Mouse (Mus musculus): ENCODE data around the gene Olfr629. TPM values are rescaled to one million over a fixed set of nuclear protein-coding genes. Genes with fewer than 3 reads are reported as not detected.

Olfr629 gene
- total and polyA plus RNA-seq, 3 experiments, result not detected

Other genes starting within 250 kb of the Olfr629 start
Only the 20 nearest of the 33 such genes appear.
- not detected in 2 replicates for gene Olfr618, start 154.8 kb downstream of the Olfr629 start, total RNA-seq (2012; rRNA removed)
- gene Olfr618, start 154.8 kb downstream of the Olfr629 start, total RNA-seq (2014; rRNA removed), result not detected in 2 replicates
- not detected in 2 replicates for gene Olfr618, start 154.8 kb downstream of the Olfr629 start, polyA plus RNA-seq (2012; ENCODE audit: insufficient read length, low read depth)
- not detected in 2 replicates for gene Olfr619, start 144.4 kb downstream of the Olfr629 start, total RNA-seq (2012; rRNA removed)
- not detected in 2 replicates for gene Olfr619, start 144.4 kb downstream of the Olfr629 start, total RNA-seq (2014; rRNA removed)
- gene Olfr619, start 144.4 kb downstream of the Olfr629 start, polyA plus RNA-seq (2012; ENCODE audit: insufficient read length, low read depth), result not detected in 2 replicates
- not detected in 2 replicates for gene Olfr620, start 132.4 kb downstream of the Olfr629 start, total RNA-seq (2012; rRNA removed)
- gene Olfr620, start 132.4 kb downstream of the Olfr629 start, total RNA-seq (2014; rRNA removed), result not detected in 2 replicates
- gene Olfr620, start 132.4 kb downstream of the Olfr629 start, polyA plus RNA-seq (2012; ENCODE audit: insufficient read length, low read depth), result not detected in 2 replicates
- not detected in 2 replicates for gene Olfr622, start 102.2 kb downstream of the Olfr629 start, total RNA-seq (2012; rRNA removed)
- gene Olfr622, start 102.2 kb downstream of the Olfr629 start, total RNA-seq (2014; rRNA removed), result not detected in 2 replicates
- not detected in 2 replicates for gene Olfr622, start 102.2 kb downstream of the Olfr629 start, polyA plus RNA-seq (2012; ENCODE audit: insufficient read length, low read depth)
- not detected in 2 replicates for gene Olfr623, start 81.2 kb downstream of the Olfr629 start, total RNA-seq (2012; rRNA removed)
- not detected in 2 replicates for gene Olfr623, start 81.2 kb downstream of the Olfr629 start, total RNA-seq (2014; rRNA removed)
- not detected in 2 replicates for gene Olfr623, start 81.2 kb downstream of the Olfr629 start, polyA plus RNA-seq (2012; ENCODE audit: insufficient read length, low read depth)
- gene Olfr624, start 73.8 kb downstream of the Olfr629 start, total RNA-seq (2012; rRNA removed), result not detected in 2 replicates
- gene Olfr624, start 73.8 kb downstream of the Olfr629 start, total RNA-seq (2014; rRNA removed), result not detected in 2 replicates
- not detected in 2 replicates for gene Olfr624, start 73.8 kb downstream of the Olfr629 start, polyA plus RNA-seq (2012; ENCODE audit: insufficient read length, low read depth)
- not detected in 2 replicates for gene Olfr625-ps1, start 62.2 kb downstream of the Olfr629 start, total RNA-seq (2012; rRNA removed)
- gene Olfr625-ps1, start 62.2 kb downstream of the Olfr629 start, total RNA-seq (2014; rRNA removed), result not detected in 2 replicates
- gene Olfr625-ps1, start 62.2 kb downstream of the Olfr629 start, polyA plus RNA-seq (2012; ENCODE audit: insufficient read length, low read depth), result not detected in 2 replicates
- gene Olfr243, start 30.3 kb downstream of the Olfr629 start, total RNA-seq (2012; rRNA removed), result not detected in 2 replicates
- not detected in 2 replicates for gene Olfr243, start 30.3 kb downstream of the Olfr629 start, total RNA-seq (2014; rRNA removed)
- 0.05 TPM in 1 of 2 replicates, not detected in the other for gene Olfr243, start 30.3 kb downstream of the Olfr629 start, polyA plus RNA-seq (2012; ENCODE audit: insufficient read length, low read depth)
- not detected in 2 replicates for gene Olfr628, start 14.6 kb downstream of the Olfr629 start, total RNA-seq (2012; rRNA removed)
- gene Olfr628, start 14.6 kb downstream of the Olfr629 start, total RNA-seq (2014; rRNA removed), result not detected in 2 replicates
- gene Olfr628, start 14.6 kb downstream of the Olfr629 start, polyA plus RNA-seq (2012; ENCODE audit: insufficient read length, low read depth), result not detected in 2 replicates
- gene Olfr630, start 12.4 kb upstream of the Olfr629 start, total RNA-seq (2012; rRNA removed), result not detected in 2 replicates
- not detected in 2 replicates for gene Olfr630, start 12.4 kb upstream of the Olfr629 start, total RNA-seq (2014; rRNA removed)
- gene Olfr630, start 12.4 kb upstream of the Olfr629 start, polyA plus RNA-seq (2012; ENCODE audit: insufficient read length, low read depth), result not detected in 2 replicates
- gene Olfr69, start 26.7 kb upstream of the Olfr629 start, total RNA-seq (2012; rRNA removed), result not detected in 2 replicates
- gene Olfr69, start 26.7 kb upstream of the Olfr629 start, total RNA-seq (2014; rRNA removed), result not detected in 2 replicates
- not detected in 2 replicates for gene Olfr69, start 26.7 kb upstream of the Olfr629 start, polyA plus RNA-seq (2012; ENCODE audit: insufficient read length, low read depth)
- not detected in 2 replicates for gene Olfr68, start 34.8 kb upstream of the Olfr629 start, total RNA-seq (2012; rRNA removed)
- gene Olfr68, start 34.8 kb upstream of the Olfr629 start, total RNA-seq (2014; rRNA removed), result not detected in 2 replicates
- gene Olfr68, start 34.8 kb upstream of the Olfr629 start, polyA plus RNA-seq (2012; ENCODE audit: insufficient read length, low read depth), result not detected in 2 replicates
- not detected in 2 replicates for gene Olfr67, start 46.9 kb upstream of the Olfr629 start, total RNA-seq (2012; rRNA removed)
- gene Olfr67, start 46.9 kb upstream of the Olfr629 start, total RNA-seq (2014; rRNA removed), result not detected in 2 replicates
- not detected in 2 replicates for gene Olfr67, start 46.9 kb upstream of the Olfr629 start, polyA plus RNA-seq (2012; ENCODE audit: insufficient read length, low read depth)
- 0.42 TPM in 1 of 2 replicates, not detected in the other for gene Hbb-bt, start 69.1 kb upstream of the Olfr629 start, total RNA-seq (2012; rRNA removed)
- gene Hbb-bt, start 69.1 kb upstream of the Olfr629 start, total RNA-seq (2014; rRNA removed), result 5.6 and 6.0 TPM in 2 replicates
- gene Hbb-bt, start 69.1 kb upstream of the Olfr629 start, polyA plus RNA-seq (2012; ENCODE audit: insufficient read length, low read depth), result 4.3 and 4.6 TPM in 2 replicates
- gene Hbb-bs, start 83.2 kb upstream of the Olfr629 start, total RNA-seq (2012; rRNA removed), result 0.80 TPM in 1 of 2 replicates, not detected in the other
- gene Hbb-bs, start 83.2 kb upstream of the Olfr629 start, total RNA-seq (2014; rRNA removed), result not detected in 2 replicates
- gene Hbb-bs, start 83.2 kb upstream of the Olfr629 start, polyA plus RNA-seq (2012; ENCODE audit: insufficient read length, low read depth), result 5.5 and 5.7 TPM in 2 replicates
- gene Hbb-bh2, start 95.6 kb upstream of the Olfr629 start, total RNA-seq (2012; rRNA removed), result not detected in 2 replicates
- not detected in 2 replicates for gene Hbb-bh2, start 95.6 kb upstream of the Olfr629 start, total RNA-seq (2014; rRNA removed)
- not detected in 2 replicates for gene Hbb-bh2, start 95.6 kb upstream of the Olfr629 start, polyA plus RNA-seq (2012; ENCODE audit: insufficient read length, low read depth)
- gene Hbb-bh1, start 98.2 kb upstream of the Olfr629 start, total RNA-seq (2012; rRNA removed), result not detected in 2 replicates
- 0.95 TPM in 1 of 2 replicates, not detected in the other for gene Hbb-bh1, start 98.2 kb upstream of the Olfr629 start, total RNA-seq (2014; rRNA removed)
- not detected in 2 replicates for gene Hbb-bh1, start 98.2 kb upstream of the Olfr629 start, polyA plus RNA-seq (2012; ENCODE audit: insufficient read length, low read depth)
- gene Hbb-y, start 108.3 kb upstream of the Olfr629 start, total RNA-seq (2012; rRNA removed), result not detected in 2 replicates
- gene Hbb-y, start 108.3 kb upstream of the Olfr629 start, total RNA-seq (2014; rRNA removed), result not detected in 2 replicates
- not detected in 2 replicates for gene Hbb-y, start 108.3 kb upstream of the Olfr629 start, polyA plus RNA-seq (2012; ENCODE audit: insufficient read length, low read depth)
- gene Olfr66, start 141.3 kb upstream of the Olfr629 start, total RNA-seq (2012; rRNA removed), result not detected in 2 replicates
- gene Olfr66, start 141.3 kb upstream of the Olfr629 start, total RNA-seq (2014; rRNA removed), result not detected in 2 replicates
- gene Olfr66, start 141.3 kb upstream of the Olfr629 start, polyA plus RNA-seq (2012; ENCODE audit: insufficient read length, low read depth), result not detected in 2 replicates
- gene Olfr64, start 149.5 kb upstream of the Olfr629 start, total RNA-seq (2012; rRNA removed), result not detected in 2 replicates
- not detected in 2 replicates for gene Olfr64, start 149.5 kb upstream of the Olfr629 start, total RNA-seq (2014; rRNA removed)
- gene Olfr64, start 149.5 kb upstream of the Olfr629 start, polyA plus RNA-seq (2012; ENCODE audit: insufficient read length, low read depth), result not detected in 2 replicates

Measured in CH12.LX (cell line).